Mouse (Mus musculus): ENCODE measurements around the gene Cdk18.
A peak's percentile ranks its signal among the peaks of the same experiment; 100 is the strongest.

Cdk18 gene

DNA sequence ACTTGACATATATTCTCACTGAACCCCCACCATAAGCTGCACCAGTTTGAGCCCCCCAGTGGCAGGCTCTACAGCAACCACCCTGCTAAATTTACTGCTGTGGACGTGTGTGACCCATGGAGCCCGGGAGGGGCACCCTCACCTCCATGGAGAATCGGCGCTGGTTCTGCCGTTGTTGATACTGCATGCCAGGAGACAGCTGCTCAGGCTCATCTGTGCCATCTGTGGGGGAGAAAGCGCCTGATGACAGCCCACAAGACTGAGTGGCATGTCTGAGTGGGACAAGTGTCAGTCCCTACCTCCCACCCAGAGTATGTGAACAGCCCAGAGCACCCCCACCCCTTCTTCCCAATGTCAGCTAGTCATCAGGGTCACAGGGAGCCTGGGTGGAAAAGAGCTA, 17.6 kb downstream of the Cdk18 start:
- ATAC-seq (ENCODE audit: insufficient number of reproducible peaks, low FRiP score, low TSS enrichment), result no peak

DNA sequence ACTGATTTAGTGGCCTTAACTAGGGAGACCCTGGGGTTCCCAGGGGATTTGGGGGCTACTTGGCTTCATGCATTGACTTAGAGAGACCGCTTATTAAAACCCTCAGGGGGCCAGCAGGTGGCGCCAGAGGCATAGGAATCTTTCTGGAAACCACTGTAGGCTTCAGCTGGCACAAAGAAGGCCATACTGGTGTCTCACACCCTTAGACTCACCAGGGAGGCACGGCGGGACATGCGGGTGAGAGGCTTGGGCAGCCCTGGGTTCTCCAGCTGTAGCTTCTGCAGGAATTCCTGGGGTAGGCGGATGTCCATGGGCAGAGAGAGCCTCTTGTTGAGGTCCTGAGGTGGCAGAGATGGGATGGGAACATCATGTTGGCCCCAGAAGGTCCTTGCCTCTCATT, 18.2 kb downstream of the Cdk18 start:
- no peak for ATAC-seq (ENCODE audit: insufficient number of reproducible peaks, low FRiP score, low TSS enrichment)

DNA sequence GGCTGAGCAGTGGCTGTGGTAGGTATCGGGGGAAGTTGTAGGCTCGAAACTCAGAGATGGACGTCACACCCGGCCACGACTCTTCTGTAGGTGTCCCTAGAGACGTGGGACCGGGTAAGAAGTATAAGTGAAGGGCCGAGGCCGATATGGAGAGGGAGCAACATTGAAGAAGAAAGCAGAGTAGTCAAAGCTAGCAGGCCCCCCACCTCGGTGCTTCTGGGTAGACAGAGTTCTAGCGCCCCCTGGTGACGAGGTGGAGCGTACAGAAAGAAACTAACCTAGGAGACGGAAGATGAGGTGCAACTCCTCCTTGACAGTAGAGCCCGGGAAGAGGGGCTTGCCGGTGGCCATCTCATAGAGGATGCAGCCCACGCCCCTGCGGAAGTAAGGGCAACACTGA, 22.9 kb downstream of the Cdk18 start:
- peak; percentile 32; the same call in 1 of the 2 replicates for ATAC-seq (ENCODE audit: insufficient number of reproducible peaks, low FRiP score, low TSS enrichment)

DNA sequence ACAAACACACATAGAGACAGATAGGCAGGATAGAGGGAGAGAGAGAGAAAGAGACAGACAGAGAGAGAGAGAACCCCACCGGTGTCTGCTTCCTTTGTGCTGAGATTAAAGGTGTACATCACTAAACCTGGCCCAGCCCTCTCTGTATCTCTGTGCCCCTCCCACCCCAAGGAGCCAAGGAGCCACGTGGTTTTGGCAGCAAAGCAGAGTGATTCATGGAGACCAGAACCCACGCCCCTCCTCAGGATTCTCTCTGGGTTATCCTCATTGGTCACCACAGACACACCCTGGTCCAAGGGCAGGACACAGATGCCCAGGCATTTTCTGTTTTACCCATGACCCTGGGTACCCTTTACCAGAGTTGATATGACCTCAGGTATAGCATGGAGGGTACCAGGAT, 26.4 kb downstream of the Cdk18 start:
- ATAC-seq (ENCODE audit: insufficient number of reproducible peaks, low FRiP score, low TSS enrichment), result no peak

DNA sequence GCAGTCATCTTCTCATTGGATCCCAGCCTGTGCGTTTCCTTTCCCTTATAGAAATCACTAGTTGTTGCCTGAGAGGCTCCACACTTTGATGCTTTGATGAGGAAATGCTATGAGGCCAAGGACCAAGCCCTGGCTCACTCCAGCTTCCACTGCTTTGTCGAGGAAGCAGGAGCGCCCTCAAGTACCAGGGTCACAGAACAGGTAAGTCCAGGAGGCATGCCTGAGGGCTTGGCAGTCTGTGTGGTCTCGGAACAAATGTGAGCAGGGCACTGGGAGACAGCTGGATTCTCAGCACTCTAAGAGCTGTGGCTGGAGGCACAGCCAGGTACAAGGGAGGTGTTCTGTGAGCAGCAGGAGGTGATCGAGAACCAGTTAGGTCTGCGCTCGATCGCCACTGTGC, 27.1 kb downstream of the Cdk18 start:
- no peak for ATAC-seq (ENCODE audit: insufficient number of reproducible peaks, low FRiP score, low TSS enrichment)

DNA sequence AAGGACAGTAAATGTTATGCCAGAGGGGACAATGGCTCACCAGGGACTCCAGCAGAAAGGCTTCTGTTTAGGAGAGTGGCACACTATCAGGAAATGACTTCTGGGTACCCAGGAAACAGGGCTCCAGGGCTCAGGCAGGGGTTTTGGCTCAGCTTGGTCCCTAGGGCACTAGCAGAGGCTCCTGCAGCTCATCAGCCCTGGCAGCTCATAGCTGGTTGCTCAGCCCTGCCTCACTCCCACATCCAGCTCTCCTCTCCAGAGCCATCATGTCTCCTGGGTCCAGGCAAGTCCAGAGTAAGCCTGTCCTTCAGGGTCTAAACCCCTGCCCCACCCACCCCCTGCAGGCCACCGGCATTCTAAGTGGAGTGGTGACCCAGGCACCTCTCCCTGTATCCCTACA, 28.1 kb downstream of the Cdk18 start:
- ATAC-seq (ENCODE audit: insufficient number of reproducible peaks, low FRiP score, low TSS enrichment), result no peak

DNA sequence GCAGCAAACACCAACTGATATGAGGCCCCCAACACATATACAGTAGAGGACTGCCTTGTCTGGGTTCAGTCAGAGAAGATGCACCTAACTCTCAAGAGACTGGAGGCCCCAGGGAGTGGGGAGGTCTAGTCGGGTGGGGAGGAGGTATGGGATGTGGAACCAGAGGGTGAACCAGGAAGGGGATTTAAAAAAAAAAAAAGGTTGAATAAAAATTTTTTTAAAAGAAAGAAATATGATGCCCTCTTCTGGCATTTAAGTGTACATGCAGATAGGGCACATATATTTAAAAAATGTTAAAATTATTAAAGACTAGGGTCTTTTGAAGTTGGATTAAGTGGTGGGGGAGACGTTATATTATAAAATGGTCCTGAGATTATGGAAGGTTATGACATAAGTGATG, 30.1 kb downstream of the Cdk18 start:
- no peak for ATAC-seq (ENCODE audit: insufficient number of reproducible peaks, low FRiP score, low TSS enrichment)

DNA sequence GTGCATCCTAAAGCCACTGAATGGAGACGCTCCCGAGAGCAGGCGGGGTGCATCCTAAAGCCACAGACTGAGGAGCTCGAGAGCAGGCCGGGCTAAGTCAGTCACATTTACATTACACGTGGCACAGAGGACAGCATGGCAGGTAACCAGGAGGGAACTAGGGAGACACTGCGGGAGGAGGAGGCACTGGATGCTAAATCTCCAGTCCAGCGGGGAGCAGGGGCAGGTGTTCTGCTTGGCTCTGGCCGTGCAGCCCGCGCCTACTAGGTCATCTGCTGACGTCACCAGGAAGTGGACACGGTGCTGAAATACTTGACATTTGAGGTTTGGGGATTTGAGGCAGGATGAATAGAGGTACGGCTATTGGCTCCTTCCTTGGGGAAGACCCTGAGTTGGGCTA, 35.1 kb downstream of the Cdk18 start:
- 0 out of 2 replicates have a peak, but pooled peaks have one; percentile 6 for ATAC-seq (ENCODE audit: insufficient number of reproducible peaks, low FRiP score, low TSS enrichment)

DNA sequence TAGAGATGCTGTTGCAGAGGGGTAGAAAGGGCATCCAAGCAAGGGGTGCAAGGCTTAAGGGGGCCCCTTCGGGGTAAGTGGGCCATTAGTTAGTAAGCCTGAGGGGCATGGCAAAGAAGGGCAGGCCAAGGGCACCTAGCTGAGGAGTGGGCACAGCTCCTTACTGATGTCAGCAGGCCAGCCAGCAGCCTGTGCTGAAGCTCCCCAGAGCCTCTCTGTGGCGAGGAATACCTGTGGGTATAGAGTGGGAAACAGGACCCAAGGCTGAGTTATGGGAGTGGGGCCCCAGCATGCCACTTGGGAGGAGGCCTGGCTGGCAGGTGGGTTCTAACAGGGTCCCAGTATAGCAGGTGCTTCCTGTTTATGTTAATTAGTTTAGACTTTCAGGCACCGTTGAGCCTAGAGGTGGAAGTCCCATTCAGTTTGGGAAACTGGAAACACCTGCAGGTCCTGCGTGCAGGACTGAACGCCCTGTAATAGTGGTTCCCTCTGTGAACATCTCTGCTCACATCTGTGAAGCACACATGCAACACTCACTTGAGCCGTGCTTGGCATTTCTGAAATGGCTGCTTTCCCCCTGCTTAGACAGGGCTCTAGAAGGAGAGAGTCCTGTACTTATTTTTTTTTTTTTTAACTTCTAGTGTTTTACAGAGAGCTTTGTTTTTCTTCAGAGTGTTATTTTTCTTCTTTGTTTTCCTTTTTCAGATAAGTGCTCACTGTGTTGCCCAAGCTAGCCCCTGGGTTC, 37.4 kb downstream of the Cdk18 start:
- no peak for ATAC-seq (ENCODE audit: insufficient number of reproducible peaks, low FRiP score, low TSS enrichment)

DNA sequence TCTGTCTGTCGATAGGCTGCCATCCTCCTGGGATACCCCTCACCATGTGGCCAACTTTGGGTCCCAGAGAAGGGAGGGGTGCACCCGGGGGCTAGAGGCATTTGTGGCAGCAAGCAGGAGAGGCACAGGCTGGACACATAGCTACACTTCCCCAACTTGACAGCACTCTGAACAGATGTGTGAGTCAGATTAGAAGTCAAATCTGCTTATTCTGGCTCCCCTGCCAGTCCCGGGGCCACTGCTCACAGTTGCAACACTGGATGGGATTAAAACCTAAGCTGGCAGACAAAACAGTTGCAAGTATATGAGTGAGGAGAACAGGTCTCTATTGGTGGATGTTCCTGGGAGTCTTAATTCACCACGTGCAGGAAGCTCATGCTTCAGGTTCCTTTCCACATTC, 39.7 kb downstream of the Cdk18 start:
- ATAC-seq (ENCODE audit: insufficient number of reproducible peaks, low FRiP score, low TSS enrichment), result no peak

DNA sequence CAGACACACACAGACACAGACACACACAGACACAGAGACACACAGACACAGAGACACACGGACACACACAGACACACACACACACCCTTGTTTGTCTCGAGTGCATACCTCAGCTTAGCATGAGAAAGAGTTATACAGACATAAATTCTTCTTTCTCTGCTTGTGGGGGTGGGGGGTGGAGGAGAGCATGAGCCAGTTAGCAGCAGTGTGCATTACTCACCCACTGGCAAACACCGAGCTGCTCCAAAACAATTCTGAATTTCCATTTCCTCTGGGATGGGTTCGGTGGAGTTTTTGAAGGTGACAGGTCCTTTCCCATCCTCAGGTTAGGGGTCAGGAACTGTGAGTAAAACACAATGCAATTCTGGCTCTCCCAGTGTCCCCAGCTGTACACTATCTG, 40.5 kb downstream of the Cdk18 start:
- ATAC-seq (ENCODE audit: insufficient number of reproducible peaks, low FRiP score, low TSS enrichment), result no peak

DNA sequence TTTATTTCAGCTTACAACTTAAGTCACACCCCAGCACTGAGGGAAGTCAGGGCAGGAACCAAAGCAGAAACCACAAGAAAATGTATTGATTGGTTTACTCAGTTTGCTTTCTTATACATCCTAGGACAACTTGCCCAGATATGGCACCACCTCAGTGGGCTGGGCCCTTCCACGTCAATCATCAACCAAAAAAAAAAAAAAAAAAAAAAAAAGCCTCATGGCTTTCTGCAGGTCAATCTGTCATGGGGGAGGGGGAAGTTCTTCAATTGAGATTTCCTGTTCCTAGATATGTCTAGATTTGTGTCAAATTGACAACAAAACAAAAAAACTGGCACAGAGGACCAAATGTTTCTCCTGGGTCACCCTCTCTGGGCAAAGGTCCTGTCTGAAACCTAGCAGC, 41.4 kb downstream of the Cdk18 start:
- ATAC-seq (ENCODE audit: insufficient number of reproducible peaks, low FRiP score, low TSS enrichment), result no peak

DNA sequence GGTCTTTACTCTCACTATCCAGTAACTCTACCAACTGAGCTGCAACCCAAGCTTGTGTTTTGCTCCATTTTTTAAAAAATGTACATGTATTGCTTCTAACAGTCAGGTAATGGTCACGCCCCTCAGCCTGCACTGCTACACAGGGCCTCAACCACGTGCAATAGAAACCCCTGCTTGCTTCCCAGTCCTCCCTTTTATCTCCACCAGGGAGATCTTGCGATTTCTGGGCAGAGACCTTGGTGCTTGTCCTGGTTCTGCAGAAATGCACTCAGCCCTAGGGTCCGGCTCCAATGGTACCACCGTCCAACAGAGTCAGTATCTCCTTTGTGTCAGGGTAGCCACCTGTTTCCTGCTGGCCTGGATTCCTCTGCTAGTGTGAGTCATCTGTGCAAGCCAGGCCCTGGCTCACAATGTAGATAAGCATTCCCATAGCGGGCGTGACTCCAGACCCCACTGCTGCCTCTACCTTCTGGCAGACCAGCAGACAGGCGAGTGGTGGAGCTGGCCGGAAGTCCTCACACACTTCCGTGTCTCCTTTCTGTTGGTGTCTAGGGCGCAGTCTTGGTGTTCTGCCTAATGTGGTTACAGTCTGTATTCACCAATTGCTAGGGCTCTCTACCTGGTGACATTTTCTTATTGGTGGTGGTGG, 44.0 kb downstream of the Cdk18 start:
- ATAC-seq (ENCODE audit: insufficient number of reproducible peaks, low FRiP score, low TSS enrichment), result peak; percentile 97

DNA sequence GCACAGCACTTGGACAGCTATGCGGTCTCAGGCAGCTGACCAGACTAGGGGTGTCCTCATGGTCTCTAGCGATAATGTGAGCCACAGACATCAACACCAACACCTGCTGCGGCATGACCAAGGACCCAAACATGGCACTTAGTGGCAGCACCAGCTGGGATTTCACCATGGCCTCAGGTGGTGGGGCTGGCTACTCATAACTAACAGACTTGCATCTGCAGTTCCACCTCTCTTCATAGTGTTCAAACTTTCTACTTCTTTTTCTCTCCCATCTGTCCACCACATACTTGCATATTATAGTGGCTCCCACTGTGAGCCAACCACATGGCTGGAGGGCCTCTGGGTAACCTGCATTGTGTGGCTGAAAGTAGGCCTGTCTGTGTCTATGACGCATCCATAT, 46.2 kb downstream of the Cdk18 start:
- ATAC-seq (ENCODE audit: insufficient number of reproducible peaks, low FRiP score, low TSS enrichment), result no peak

DNA sequence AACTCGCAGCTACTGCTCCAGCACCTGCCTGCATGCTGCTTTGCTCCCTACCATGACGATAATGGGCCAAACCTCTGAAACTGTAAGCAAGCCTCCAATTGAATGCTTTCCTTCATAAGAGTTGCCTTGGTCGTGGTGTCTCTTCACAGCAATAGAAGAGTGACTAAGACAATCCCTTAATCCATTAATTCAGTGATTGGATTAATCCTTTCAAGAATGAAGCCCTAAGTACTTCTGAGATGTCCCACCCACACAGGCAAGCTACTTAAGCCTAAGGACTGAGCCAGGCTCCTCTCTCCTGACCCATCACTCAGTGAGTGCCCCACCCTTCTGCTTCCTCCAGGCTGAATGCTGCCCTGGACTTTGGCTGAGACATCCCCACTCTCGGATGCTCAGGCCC, 49.2 kb downstream of the Cdk18 start:
- ATAC-seq (ENCODE audit: insufficient number of reproducible peaks, low FRiP score, low TSS enrichment), result no peak

DNA sequence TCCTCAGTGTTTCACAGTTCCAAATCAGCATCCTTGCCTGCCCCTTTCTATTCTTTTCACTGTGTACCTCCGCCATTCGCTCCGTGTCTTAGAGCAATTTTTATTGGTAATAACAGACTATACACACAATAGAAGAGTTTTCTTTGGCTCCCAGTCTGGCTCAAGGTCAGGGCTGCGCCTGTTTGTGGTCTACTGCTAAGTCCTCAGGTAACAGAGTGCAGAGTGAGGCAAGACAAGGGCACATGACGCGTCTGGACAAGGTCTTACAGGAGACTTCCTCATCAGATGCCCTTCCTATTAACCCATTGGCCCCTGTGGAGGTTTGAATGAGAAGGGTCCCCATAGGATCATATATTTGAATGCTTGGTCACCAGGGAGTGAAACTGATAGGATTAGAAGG, 49.7 kb downstream of the Cdk18 start:
- ATAC-seq (ENCODE audit: insufficient number of reproducible peaks, low FRiP score, low TSS enrichment), result no peak

DNA sequence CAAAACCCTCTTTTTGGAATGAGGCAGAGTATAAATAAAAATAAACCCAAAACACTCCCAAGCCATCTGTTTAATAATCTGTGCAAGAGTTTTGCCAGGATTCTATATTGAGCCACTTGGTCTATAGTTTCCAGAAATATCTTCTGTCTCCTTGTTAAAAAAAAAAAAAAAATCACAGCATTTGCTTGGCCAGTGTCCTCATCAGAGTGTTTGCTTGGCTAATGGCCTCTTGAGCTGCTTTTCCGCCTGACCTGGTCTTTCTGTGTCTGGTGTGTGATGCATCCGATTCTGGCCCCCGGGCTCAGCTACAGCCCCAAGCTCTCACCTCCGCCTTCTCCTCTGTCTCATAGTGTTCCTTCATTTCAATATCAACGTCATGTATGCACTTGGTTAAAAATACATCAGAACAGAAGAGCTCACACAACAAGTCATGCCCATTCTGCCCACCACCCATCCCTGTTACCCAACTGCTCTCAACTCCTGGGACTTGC, 51.3 kb downstream of the Cdk18 start:
- ATAC-seq (ENCODE audit: insufficient number of reproducible peaks, low FRiP score, low TSS enrichment), result peak; percentile 89

DNA sequence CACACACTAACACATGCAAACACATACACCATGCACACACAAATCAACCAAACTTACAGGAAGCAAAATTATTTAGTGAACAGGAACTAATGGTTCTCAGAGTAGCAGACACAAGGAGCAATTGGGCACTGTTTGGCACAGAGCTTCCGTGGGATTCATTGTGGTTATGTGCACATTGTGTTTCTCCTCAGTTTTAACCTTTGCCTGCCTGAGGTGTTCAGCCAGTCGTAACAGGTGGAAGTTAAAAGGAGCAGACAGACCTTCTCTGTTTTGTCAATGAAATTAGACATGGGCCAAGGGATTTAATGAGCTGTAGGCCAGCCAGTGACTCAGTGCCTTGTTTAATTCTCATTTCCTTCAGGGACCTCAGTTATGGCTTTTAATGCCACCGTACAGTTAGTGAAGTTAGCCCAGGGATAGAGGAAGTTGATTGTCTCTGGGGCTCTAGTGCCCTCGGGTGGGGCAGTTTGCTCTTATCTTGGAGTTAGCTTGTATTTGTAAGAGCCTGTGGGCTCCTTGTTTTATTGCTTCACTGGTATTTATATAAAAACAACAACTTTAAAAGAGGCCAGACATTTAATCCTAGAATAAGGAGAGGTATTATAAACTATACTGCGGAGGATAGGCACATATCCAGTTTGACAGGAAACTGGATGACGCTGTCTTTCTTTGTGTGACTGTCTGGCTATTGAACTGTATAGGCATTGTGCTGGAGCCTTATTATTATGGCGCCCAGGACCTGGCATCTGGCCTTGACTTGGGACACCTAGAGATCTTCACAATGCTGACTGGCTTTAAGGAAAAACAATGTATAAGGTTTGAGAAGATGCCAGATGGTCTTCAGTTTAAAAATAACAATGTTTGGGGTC, 54.1 kb downstream of the Cdk18 start:
- ATAC-seq (ENCODE audit: insufficient number of reproducible peaks, low FRiP score, low TSS enrichment), result no peak

DNA sequence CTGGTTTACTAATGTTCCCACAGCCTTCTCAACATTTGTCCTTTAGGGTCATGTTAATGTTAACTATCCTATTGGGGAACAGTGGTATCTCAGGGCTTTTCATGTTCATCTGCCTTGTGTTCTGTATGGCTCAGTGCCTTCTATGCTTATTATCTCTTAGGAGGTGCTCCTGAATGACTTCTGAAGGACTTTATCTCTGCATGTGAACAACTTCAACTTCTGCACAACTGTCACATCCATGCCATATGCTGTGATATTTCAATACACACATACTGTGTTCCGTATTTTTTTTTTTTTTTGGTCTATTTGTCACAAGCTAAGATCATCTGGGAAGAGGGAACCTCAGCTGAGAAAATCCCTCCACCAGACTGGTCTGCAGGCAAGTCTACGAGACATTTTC, 61.1 kb downstream of the Cdk18 start:
- ATAC-seq (ENCODE audit: insufficient number of reproducible peaks, low FRiP score, low TSS enrichment), result no peak

DNA sequence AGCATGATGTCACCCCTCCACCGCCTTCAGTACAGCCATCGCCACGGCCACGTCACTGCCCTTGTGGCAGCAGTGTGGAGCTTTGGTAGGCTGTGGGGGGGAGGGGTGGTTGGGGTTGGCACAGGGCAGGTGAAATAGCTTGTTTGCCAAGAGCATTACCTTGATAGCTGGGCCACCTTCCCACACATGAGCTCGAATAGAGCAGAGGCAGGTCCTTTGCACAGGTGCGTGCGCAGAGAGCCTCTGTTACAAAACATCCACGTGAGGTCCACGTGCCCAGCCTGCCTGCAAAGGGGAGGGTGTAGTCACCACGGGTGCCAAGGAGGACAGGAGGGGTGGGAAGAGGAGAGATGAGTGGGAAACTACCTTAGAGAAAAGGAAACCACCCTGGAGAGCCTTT, 63.9 kb downstream of the Cdk18 start:
- ATAC-seq (ENCODE audit: insufficient number of reproducible peaks, low FRiP score, low TSS enrichment), result no peak

DNA sequence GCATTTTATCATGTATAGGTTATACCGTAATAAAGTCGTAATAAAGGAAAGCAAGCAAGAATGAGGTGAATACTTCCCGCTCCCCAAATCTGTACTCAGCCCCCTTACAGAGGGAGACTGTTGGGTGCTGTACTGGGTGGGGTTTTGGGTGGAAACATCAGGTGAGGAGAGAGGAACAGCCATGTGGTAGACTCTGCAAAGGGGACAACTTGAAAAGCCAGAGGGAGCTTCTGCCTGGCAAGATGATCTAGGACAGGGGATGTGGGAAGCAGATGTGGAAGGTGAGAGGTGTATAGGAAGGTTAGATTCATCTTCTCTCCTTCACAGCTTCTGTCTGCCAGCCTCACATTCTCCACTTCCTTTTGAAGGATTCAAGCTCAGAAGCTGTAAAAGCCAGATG, 68.8 kb downstream of the Cdk18 start:
- ATAC-seq (ENCODE audit: insufficient number of reproducible peaks, low FRiP score, low TSS enrichment), result no peak
